Mouse (Mus musculus): Measurements from ENCODE around the gene Gmpr2. TPM values are rescaled to one million over a fixed set of nuclear protein-coding genes. Genes with fewer than 3 reads are reported as not detected.
A peak's percentile ranks its signal among the peaks of the same experiment; 100 is the strongest.

The Gmpr2 gene
- polyA plus RNA-seq, 1 experiment from 2014 or later, result 63.4 TPM

GRCm38 (mm10) chr14:55642679-55643059, 29.1 kb upstream of the Gmpr2 start:
- Histone ChIP-seq H3K27ac (ENCODE audit: low read length) (peak overlapping the region; percentile 97), H3K27me3 (ENCODE audit: control insufficient read depth, insufficient read depth, low read length) (no peaks in the 10 kb centered on the region), H3K9ac (ENCODE audit: low read length) (peak overlapping the region; percentile 99), H3K4me3 (replicated peaks; ENCODE audit: low read length) (peak overlapping the region; percentile 99), H3K4me1 (ENCODE audit: control insufficient read depth, insufficient read depth, low read length) (peaks cover 16% of the 10 kb centered on the region), H3K9me3 (replicated peaks; ENCODE audit: control insufficient read depth, low read length) (no peaks in the 10 kb centered on the region), H3K36me3 (ENCODE audit: control insufficient read depth, insufficient read depth, low read length) (peaks cover 23% of the 10 kb centered on the region), H3K4me2 (ENCODE audit: low read depth, low read length) (peak overlapping the region; percentile 96)
- 18% methylated on average over 8 of the region's 8 CpGs for WGBS
- no peak for ATAC-seq (ENCODE audit: insufficient read depth, low FRiP score)

GRCm38 (mm10) chr14:55643060-55643907, 28.5 kb upstream of the Gmpr2 start, which contains the start of gene Tm9sf1:
Gene Tm9sf1 (minus strand): TSS chr14:55643806.
- Histone ChIP-seq H3K4me2 (ENCODE audit: low read depth, low read length) (peak within 1 kb of the TSS; percentile 96), H3K27ac (ENCODE audit: low read length) (peak within 1 kb of the TSS; percentile 97), H3K36me3 (ENCODE audit: control insufficient read depth, insufficient read depth, low read length) (peaks cover 20% of the 10 kb centered on the region), H3K4me1 (ENCODE audit: control insufficient read depth, insufficient read depth, low read length) (peaks cover 16% of the 10 kb centered on the region), H3K9me3 (replicated peaks; ENCODE audit: control insufficient read depth, low read length) (no peaks in the 10 kb centered on the region), H3K4me3 (replicated peaks; ENCODE audit: low read length) (peak within 1 kb of the TSS; percentile 99), H3K9ac (ENCODE audit: low read length) (peak within 1 kb of the TSS; percentile 99), H3K27me3 (ENCODE audit: control insufficient read depth, insufficient read depth, low read length) (no peaks in the 10 kb centered on the region)
- ATAC-seq (ENCODE audit: insufficient read depth, low FRiP score), result peak; percentile 91
- WGBS, result under 1% methylated on average over 89 of the region's 89 CpGs

- ATAC-seq (ENCODE audit: insufficient read depth, low FRiP score), result no peak
- H3K9ac ChIP-seq (ENCODE audit: low read length), result peak overlapping the region; percentile 99
- H3K27me3 ChIP-seq (ENCODE audit: control insufficient read depth, insufficient read depth, low read length), result no peaks in the 10 kb centered on the region
- H3K4me3 ChIP-seq (replicated peaks; ENCODE audit: low read length), result peak overlapping the region; percentile 99
- no peaks in the 10 kb centered on the region for H3K9me3 ChIP-seq (replicated peaks; ENCODE audit: control insufficient read depth, low read length)
- peaks cover 16% of the 10 kb centered on the region for H3K4me1 ChIP-seq (ENCODE audit: control insufficient read depth, insufficient read depth, low read length)
- 17% methylated on average over 17 of the region's 17 CpGs for WGBS
- H3K4me2 ChIP-seq (ENCODE audit: low read depth, low read length), result peak overlapping the region; percentile 96
- H3K36me3 ChIP-seq (ENCODE audit: control insufficient read depth, insufficient read depth, low read length), result peaks cover 20% of the 10 kb centered on the region
- peak overlapping the region; percentile 97 for H3K27ac ChIP-seq (ENCODE audit: low read length)
Observed at GRCm38 (mm10) chr14:55644261-55644888, 27.4 kb upstream of the Gmpr2 start.

GRCm38 (mm10) chr14:55649884-55650283, 21.9 kb upstream of the Gmpr2 start, which contains the start of gene Tssk4:
Gene Tssk4 (plus strand): TSS chr14:55650184.
- WGBS, result 94% methylated on average over 2 of the region's 2 CpGs
- no peaks in the 10 kb centered on the region for H3K27me3 ChIP-seq (ENCODE audit: control insufficient read depth, insufficient read depth, low read length)
- no peak for ATAC-seq (ENCODE audit: insufficient read depth, low FRiP score)

GRCm38 (mm10) chr14:55651528-55651927, 20.2 kb upstream of the Gmpr2 start:
- Histone ChIP-seq H3K36me3 (ENCODE audit: control insufficient read depth, insufficient read depth, low read length) (peaks cover 2% of the 10 kb centered on the region; the same call in 1 of the 2 replicates), H3K4me1 (ENCODE audit: control insufficient read depth, insufficient read depth, low read length) (no peaks in the 10 kb centered on the region), H3K4me3 (replicated peaks; ENCODE audit: low read length) (no peak overlapping the region), H3K9me3 (replicated peaks; ENCODE audit: control insufficient read depth, low read length) (no peaks in the 10 kb centered on the region), H3K4me2 (ENCODE audit: low read depth, low read length) (no peak overlapping the region), H3K27ac (ENCODE audit: low read length) (no peak overlapping the region), H3K9ac (ENCODE audit: low read length) (no peak overlapping the region), H3K27me3 (ENCODE audit: control insufficient read depth, insufficient read depth, low read length) (no peaks in the 10 kb centered on the region)
- no peak for ATAC-seq (ENCODE audit: insufficient read depth, low FRiP score)
- WGBS, result 82% methylated on average over 7 of the region's 7 CpGs

More at GRCm38 (mm10) chr14:55649884-55650283, 21.9 kb upstream of the Gmpr2 start, which contains the start of gene Tssk4:
- no peak within 1 kb of the TSS for H3K4me3 ChIP-seq (replicated peaks; ENCODE audit: low read length)
- H3K36me3 ChIP-seq (ENCODE audit: control insufficient read depth, insufficient read depth, low read length), result peaks cover 6% of the 10 kb centered on the region; the same call in 1 of the 2 replicates
- H3K4me1 ChIP-seq (ENCODE audit: control insufficient read depth, insufficient read depth, low read length), result peaks cover 2% of the 10 kb centered on the region
- no peak within 1 kb of the TSS for H3K4me2 ChIP-seq (ENCODE audit: low read depth, low read length)
- H3K9ac ChIP-seq (ENCODE audit: low read length), result no peak within 1 kb of the TSS
- no peak within 1 kb of the TSS for H3K27ac ChIP-seq (ENCODE audit: low read length)
- H3K9me3 ChIP-seq (replicated peaks; ENCODE audit: control insufficient read depth, low read length), result no peaks in the 10 kb centered on the region

- no peak overlapping the region for H3K4me2 ChIP-seq (ENCODE audit: low read depth, low read length)
- H3K27ac ChIP-seq (ENCODE audit: low read length), result no peak overlapping the region
- 0 out of 2 replicates have a peak, but pooled peaks cover under 1% of the 10 kb centered on the region for H3K36me3 ChIP-seq (ENCODE audit: control insufficient read depth, insufficient read depth, low read length)
- H3K4me3 ChIP-seq (replicated peaks; ENCODE audit: low read length), result no peak overlapping the region
- H3K27me3 ChIP-seq (ENCODE audit: control insufficient read depth, insufficient read depth, low read length), result no peaks in the 10 kb centered on the region
- no peaks in the 10 kb centered on the region for H3K9me3 ChIP-seq (replicated peaks; ENCODE audit: control insufficient read depth, low read length)
- H3K4me1 ChIP-seq (ENCODE audit: control insufficient read depth, insufficient read depth, low read length), result peaks cover 7% of the 10 kb centered on the region; the same call in 1 of the 2 replicates
- no peak for ATAC-seq (ENCODE audit: insufficient read depth, low FRiP score)
- WGBS, result 84% methylated on average over 3 of the region's 3 CpGs
- H3K9ac ChIP-seq (ENCODE audit: low read length), result no peak overlapping the region
Observed at GRCm38 (mm10) chr14:55656935-55657334, 14.8 kb upstream of the Gmpr2 start.

- Histone ChIP-seq H3K4me1 (ENCODE audit: control insufficient read depth, insufficient read depth, low read length) (peaks cover 7% of the 10 kb centered on the region; the same call in 1 of the 2 replicates), H3K9ac (ENCODE audit: low read length) (no peak overlapping the region), H3K9me3 (replicated peaks; ENCODE audit: control insufficient read depth, low read length) (no peaks in the 10 kb centered on the region), H3K36me3 (ENCODE audit: control insufficient read depth, insufficient read depth, low read length) (peaks cover 5% of the 10 kb centered on the region), H3K27me3 (ENCODE audit: control insufficient read depth, insufficient read depth, low read length) (no peaks in the 10 kb centered on the region), H3K4me3 (replicated peaks; ENCODE audit: low read length) (no peak overlapping the region), H3K4me2 (ENCODE audit: low read depth, low read length) (no peak overlapping the region), H3K27ac (ENCODE audit: low read length) (no peak overlapping the region)
- 89% methylated on average over 5 of the region's 5 CpGs for WGBS
- no peak for ATAC-seq (ENCODE audit: insufficient read depth, low FRiP score)
Observed at GRCm38 (mm10) chr14:55658011-55658410, 13.7 kb upstream of the Gmpr2 start.

- Histone ChIP-seq H3K27me3 (ENCODE audit: control insufficient read depth, insufficient read depth, low read length) (no peaks in the 10 kb centered on the region), H3K36me3 (ENCODE audit: control insufficient read depth, insufficient read depth, low read length) (peaks cover 5% of the 10 kb centered on the region), H3K9me3 (replicated peaks; ENCODE audit: control insufficient read depth, low read length) (no peaks in the 10 kb centered on the region), H3K27ac (ENCODE audit: low read length) (peak within 1 kb of the TSS; percentile 50), H3K4me1 (ENCODE audit: control insufficient read depth, insufficient read depth, low read length) (peaks cover 7% of the 10 kb centered on the region; the same call in 1 of the 2 replicates), H3K4me3 (replicated peaks; ENCODE audit: low read length) (peak within 1 kb of the TSS; percentile 72), H3K9ac (ENCODE audit: low read length) (peak within 1 kb of the TSS; percentile 87), H3K4me2 (ENCODE audit: low read depth, low read length) (peak within 1 kb of the TSS; percentile 51)
- peak; percentile 94 for ATAC-seq (ENCODE audit: insufficient read depth, low FRiP score)
- WGBS, result 0% methylated on average over 39 of the region's 39 CpGs
Observed at GRCm38 (mm10) chr14:55659960-55660573, 11.7 kb upstream of the Gmpr2 start, which contains the start of gene Mdp1. Gene Mdp1 (minus strand): TSS chr14:55660508.
